Mouse (Mus musculus) heart, postnatal 4 days (tissue): ENCODE data around the gene Ndufaf8. TPM values are rescaled to one million over a fixed set of nuclear protein-coding genes. Genes with fewer than 3 reads are reported as not detected.

Experiments used
- DNase-seq: peaks from one replicate; pipeline ENCODE4 v3.0.0; 2021
- total RNA-seq, 2 experiments: library from RNA; stranded (reverse); gene quantifications; 2 replicates each; pipeline ENCODE4 v1.2.3; 2021

Ndufaf8 gene
- total RNA-seq, 2 experiments from 2014 or later, result 51.6 to 63.0 TPM

DNA sequence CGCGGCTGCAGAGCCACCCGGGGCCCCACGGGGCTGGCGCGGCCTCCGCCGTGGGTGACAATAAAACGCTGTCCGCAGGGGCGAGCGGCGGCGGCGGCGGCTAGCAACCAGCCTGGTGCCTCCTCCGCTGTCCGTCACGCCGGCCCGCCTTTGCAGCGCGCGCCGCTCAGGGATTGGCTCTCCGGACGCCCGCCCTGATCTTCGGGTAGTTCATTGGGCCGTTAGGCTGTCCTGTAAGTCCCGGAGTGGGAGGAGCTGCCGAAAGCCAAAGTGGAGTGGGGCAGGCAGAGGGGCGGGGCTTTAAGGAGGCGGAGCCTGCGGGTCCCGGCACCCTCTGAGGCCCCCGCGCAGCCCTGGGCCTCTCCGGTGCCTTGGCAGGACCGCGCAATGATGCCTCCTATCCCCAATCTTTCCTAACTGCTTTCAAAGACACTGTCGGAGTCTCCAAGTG, 12.0 kb upstream of the Ndufaf8 start, which contains the start of gene Cep131:
Gene Cep131, minus strand, starts transcription at position 126 of the 451 bp plus-strand sequence.
- DNase-seq, result peak; percentile 99

DNA sequence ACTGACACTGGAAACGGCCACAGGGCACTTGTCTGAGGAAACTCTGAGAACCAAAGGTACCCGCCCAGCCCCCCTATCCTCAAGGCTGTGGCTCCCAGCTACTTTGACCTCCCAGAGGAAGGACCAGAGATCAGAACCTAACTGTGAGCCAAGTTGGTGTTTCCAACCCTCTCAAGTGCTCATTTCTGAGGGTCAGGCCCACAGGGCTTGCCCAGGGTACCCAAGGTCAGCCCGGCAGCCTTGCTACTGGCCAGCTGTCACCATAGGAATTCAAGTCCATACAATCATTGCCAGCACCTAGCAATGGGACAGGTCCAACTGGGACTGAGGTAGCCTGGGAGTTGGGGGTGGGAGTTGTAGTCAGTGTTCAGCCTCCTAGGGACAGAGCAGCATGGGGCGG, 8.1 kb upstream of the Ndufaf8 start:
- no peak for DNase-seq

DNA sequence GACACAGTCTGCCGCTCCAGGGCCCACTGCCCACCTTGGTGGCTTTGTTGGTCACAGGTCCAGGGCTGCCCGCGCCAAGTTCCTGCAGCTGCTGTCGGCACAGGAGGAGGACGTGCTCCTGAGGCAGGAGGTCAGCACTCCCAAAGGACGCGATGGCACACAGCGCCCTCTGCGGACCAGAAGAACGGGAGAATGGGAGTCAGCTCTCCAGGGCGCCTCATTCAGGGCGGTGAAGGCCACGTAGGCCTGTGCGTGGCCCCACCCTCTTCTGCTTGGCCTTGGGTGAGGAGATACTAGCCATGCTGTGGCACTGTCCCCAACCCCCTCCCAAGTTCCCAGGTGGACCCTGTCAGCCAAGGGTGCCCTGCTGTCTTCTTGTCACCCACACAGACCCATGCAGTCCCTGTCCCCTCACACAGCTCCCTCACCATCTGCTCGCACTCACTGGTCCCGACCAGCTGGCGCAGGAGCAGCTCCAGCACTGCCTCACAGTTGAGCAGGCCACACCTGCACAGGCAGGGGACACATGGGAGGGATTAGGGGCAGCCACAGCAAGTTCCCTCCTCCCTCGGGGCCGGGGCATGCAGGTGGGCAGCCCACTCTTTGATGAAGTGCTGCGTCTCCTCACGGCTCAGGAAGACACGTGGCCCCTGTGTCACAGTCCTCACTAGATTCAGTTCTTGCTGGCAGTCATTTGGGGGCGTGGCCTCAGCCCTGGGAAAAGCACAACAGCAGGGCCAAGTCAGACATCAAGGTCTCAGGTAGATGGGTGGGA, 5.7 kb upstream of the Ndufaf8 start:
- DNase-seq, result no peak

GRCm38 (mm10) chr11:120101036-120101435, 2.3 kb downstream of the Ndufaf8 start:
- DNase-seq, result peak; percentile 80

- DNase-seq, result no peak
Measured at GRCm38 (mm10) chr11:120103431-120103997, 4.8 kb downstream of the Ndufaf8 start.

GRCm38 (mm10) chr11:120107026-120107425, 8.3 kb downstream of the Ndufaf8 start:
- no peak for DNase-seq

- DNase-seq, result no peak
Measured at GRCm38 (mm10) chr11:120107796-120108195, 9.1 kb downstream of the Ndufaf8 start.

GRCm38 (mm10) chr11:120109558-120110210, 11.0 kb downstream of the Ndufaf8 start:
- no peak for DNase-seq

GRCm38 (mm10) chr11:120110554-120110953, 11.8 kb downstream of the Ndufaf8 start:
- DNase-seq, result no peak

DNA sequence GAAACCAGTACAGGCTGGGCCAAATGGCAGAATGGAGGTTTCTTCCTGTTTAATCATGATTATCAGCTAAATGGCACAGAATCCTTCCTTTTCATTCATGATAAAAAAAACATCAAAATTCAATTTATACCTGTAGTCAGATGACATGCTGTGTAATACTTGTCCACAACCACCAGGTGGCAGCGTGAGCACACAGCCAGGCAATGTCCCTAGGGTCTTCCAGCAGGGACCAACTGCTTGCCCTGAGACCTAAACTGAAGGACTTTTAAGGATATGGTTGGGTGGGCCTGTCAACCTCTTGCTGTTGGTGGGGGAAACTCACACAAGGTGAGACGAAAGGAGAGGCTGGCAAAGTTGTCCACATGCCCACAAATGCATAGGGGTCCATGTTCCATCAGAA, 12.3 kb downstream of the Ndufaf8 start:
- peak; percentile 77 for DNase-seq

DNA sequence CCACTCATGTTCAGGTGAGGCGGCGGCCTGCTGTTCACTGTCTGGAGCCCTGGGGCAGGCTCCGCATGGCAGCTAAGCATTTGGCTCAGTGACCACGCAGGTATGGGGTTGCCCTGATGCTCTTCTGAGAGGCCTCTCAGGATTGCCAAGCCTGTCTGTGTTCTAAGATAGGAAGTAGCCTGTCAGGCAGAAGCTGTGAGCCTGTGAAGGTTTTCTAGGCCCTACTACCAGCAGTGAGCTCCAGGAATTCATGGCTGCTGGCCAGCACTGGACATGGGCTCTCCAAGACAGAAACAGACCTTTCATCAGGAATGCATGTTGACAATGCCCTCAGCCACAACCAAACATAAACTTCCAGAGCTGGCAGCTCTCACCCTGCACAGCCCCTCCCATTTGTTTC, 13.4 kb downstream of the Ndufaf8 start:
- peak; percentile 75 for DNase-seq

DNA sequence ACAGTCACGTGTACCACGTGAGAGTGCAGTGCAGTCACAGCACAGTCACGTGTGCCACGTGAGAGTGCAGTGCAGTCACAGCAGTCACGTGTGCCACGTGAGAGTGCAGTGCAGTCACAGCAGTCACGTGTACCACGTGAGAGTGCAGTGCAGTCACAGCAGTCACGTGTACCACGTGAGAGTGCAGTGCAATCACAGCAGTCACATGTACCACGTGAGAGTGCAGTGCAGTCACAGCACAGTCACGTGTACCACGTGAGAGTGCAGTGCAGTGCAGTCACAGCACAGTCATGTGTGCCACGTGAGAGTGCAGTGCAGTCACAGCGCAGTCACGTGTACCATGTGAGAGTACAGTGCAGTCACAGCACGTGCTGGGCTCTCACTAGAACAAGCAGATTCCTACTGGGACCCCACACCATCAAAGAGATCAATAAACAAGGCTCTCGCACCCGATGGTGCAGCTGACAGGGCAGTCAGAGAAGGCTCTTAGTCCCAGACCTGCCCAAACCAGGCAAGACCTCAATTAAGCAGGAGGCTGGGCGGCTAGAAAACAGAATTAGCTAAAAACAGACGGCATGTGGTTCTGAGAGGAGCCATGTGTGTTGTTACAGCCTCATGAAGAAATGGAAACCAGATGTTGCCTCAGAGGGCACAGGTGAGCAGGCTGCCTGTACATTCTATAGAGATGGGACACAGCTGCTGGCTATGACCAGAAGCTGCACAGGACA, 15.9 kb downstream of the Ndufaf8 start:
- DNase-seq, result no peak

GRCm38 (mm10) chr11:120117626-120118025, 18.9 kb downstream of the Ndufaf8 start:
- DNase-seq, result no peak

DNA sequence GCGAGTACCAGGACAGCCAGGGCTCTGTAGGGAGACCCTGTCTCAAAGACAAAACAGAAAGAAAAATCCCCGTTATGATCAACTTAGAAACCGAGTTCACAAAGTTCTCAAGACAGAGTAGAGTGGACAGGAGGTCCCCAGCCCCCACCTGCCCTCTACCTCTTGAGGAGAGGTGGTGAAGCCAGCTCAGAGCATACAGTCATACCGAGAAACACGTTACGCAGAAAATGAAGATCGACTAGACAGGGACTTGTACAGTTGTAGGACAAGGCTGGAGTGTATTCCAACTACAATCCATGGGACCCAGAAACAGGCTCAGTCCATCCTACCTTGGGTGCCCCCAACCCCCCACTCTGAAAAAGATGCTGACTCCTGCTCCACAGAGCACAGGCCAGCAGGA, 20.4 kb downstream of the Ndufaf8 start:
- DNase-seq, result no peak

DNA sequence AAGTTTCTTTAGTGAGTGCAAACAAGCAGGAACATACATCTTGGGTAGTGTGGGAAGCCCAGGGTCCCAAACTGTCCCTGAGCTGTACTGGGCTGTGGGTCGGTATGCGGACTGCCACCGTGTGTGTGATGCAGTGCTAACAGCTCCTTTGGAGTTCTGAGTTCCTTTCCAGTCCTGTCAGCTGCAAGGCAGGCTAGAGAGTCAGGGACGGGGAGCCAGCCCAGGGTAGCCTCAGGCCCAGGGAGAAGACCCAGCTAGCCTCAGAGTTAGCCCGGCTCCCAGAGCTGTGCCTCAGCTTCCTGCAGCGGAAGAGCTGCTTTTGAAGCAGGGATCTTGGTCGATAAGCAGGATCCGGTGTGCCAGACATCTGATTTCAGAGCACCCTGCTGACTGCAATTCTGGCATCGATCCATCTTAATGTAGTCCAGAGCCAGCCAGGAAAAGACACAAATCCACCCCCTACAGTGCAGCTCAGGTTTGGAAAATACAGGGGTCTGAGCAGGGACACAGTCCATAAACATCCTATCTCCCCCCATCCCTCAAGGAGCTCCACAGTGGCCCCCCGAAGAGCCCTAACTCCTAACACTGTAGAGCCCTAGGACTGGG, 21.3 kb downstream of the Ndufaf8 start:
- no peak for DNase-seq

DNA sequence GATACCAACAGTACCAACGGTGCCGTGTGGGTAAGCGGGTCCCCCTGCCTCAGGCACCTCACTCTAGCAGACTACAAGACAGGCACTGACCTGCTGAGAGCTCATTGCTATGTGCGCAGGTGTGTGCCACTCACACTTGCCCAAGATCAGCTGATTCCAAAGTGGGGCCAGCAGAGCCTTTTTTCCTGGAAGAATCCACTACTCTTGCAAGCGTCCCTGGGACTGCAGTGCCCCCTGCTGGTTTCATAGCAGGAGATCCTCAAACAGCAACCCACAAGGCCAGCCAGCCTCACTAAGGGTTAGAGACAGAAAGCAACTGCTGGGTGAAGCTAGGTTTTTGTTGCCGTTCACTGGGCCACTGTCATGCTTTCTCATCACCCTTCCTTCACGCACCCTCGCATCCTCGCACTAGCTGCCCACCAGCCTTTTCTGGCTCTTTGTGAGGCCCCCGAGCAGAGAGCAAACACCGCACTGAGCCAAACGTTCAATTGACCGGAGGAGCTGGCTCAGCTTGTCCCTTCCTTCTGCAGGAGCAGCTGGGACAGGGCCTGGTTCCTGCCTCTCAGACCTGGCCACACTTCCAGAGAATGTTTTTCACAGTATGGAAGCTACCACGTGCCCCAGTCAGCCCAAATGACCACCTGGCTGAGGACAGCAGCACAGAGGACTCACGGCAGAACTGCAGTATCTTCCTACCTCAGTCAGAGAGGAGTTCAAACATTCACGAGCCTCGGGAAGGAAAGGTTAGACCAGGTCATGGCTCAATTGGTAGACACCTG, 22.1 kb downstream of the Ndufaf8 start:
- peak; percentile 81 for DNase-seq

DNA sequence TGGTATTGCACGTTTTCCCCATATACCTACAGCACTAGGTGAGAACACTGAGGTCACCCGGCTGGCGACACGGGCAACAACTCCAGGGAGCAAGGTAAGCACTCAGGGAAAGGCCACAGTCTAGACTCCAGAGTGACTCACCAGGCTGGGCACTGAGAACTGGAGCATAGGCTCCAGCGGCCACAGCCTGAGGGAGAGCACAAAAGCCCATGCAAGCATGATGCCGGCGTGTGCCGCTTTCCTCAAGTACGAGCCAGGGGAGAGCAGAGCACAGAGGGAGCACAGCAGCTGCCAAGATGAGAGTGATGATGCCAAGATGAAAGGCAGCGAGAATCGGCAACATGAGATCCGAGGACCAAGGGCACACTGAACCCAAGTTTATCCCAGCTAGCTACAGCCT, 23.4 kb downstream of the Ndufaf8 start:
- DNase-seq, result no peak

DNA sequence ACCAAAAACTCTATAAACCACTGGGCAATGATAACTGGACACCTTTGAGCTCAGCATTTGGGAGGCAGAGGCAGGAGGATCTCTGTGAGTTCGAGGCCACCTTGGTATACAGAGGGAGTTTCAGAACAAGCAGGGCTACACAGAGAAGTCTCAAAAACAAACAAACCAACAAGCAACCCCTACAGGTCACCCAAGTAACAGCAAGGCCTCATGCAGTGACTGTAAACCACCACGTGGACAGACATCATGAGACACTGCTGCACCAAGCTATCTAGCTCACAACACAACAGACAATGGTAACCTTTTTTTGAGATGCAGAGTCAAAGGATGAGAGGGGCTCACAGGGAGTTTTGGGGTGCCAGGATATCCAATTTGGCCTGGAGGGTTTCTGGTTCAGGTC, 28.1 kb downstream of the Ndufaf8 start:
- DNase-seq, result no peak

GRCm38 (mm10) chr11:120129281-120129680, 30.6 kb downstream of the Ndufaf8 start:
- DNase-seq, result no peak

DNA sequence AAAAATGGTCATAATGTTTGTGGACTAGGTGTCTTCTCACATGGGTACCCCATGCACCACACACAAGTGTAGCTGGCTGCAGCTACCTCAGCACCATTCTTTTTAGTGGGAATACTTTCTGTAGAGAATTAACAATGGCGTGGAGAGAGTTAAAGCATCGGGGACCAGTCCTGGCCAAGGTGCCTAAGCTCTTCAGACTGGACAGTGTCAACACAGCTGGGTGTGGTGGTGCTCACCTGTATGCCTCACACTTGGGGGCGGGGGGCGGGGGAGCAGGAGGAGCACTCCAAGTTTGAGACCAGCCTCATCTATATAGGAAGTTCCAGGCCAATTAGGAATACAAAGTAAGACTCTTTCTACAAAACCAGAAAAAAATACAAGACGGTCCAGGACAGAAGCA, 35.4 kb downstream of the Ndufaf8 start:
- DNase-seq, result no peak

- DNase-seq, result peak; percentile 53
Measured at GRCm38 (mm10) chr11:120134847-120135530, 36.3 kb downstream of the Ndufaf8 start.
